Mouse (Mus musculus) megakaryocyte, embryonic 14.5 days (primary cell): Measurements from ENCODE around the gene Shox2.

ENCODE experiments used
- FLI1 ChIP-seq: IDR thresholded peaks from 2 replicates; pipeline ENCODE4 v1.6.1; 2012; ENCODE audit warnings: low read length, inconsistent platforms, mixed read lengths
- GATA1 ChIP-seq: IDR thresholded peaks from 3 replicates; pipeline ENCODE4 v1.6.1; 2012; ENCODE audit warnings: mixed read lengths, low read length, inconsistent platforms, borderline replicate concordance

- TF ChIP-seq GATA1 (no peak), FLI1 (no peak)
Observed at GRCm38 (mm10) chr3:66983481-66983880, 1.9 kb upstream of the Shox2 start.
